Mouse (Mus musculus): ENCODE results near the gene Mcpt8. TPM values are rescaled to one million over a fixed set of nuclear protein-coding genes. Genes with fewer than 3 reads are reported as not detected.

Gene Mcpt8
- total RNA-seq (2023): 0.73 TPM

DNA sequence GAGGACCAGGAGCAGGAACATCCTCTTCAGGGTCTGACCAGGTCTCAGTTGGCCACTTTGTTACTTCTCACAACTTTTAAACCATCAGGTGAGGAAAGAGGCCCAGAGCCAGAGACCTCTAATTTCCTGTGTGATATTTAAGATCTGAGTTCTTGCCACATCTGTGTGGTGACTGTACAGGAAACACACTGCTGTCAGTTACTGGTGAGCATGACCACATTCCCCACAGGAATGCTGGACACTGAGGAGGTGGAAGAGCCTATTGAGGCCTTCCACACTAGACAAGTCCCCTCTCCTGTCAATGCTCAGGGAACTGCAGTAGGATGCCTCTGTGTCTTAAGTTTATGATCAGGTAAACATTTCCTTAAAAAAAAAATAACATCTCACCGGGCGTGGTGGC is at the start of gene Mcpt8:
Gene Mcpt8, minus strand, starts transcription at position 107 of the 400 bp plus-strand sequence.

DNA sequence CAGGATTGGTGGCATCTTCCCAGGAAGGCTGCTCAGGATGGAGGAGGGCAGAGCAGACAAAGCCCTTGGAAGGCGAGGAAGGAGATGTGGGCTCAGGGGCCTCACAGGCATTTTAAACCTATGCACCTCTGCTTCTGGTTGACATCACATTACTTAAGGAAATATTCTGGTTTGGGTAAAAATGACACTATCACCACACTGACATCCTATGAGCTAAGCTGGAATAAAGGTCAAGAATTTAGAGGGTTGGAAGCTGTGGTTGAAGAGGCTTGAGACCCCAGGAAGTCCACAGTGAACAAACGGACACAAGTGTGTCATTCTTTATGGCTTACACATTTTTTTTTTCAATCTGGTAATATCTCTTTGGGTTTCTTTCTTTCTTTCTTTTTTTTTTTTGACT is 47.4 kb upstream of the Mcpt8 start, which contains the start of gene Gzmd:
Gene Gzmd, minus strand, starts transcription at position 101 of the 400 bp plus-strand sequence.

DNA sequence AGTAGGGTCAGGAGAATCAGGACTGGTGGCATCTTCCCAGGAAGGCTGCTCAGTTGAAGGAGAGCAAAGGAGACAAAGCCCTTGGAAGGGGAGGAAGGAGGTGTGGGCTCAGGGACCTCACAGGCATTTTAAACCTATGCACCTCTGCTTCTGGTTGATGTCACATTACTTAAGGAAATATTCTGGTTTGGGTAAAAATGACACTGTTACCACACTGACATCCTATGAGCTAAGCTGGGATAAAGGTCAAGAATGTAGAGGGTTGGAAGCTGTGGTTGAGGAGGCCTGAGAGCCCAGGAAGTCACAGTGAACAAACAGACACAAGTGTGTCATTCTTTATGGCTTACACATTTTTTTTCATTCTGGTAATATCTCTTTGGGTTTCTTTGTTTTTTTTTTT is 35.5 kb upstream of the Mcpt8 start, which contains the start of gene Gzme:
Gene Gzme, minus strand, starts transcription at position 101 of the 400 bp plus-strand sequence.

DNA sequence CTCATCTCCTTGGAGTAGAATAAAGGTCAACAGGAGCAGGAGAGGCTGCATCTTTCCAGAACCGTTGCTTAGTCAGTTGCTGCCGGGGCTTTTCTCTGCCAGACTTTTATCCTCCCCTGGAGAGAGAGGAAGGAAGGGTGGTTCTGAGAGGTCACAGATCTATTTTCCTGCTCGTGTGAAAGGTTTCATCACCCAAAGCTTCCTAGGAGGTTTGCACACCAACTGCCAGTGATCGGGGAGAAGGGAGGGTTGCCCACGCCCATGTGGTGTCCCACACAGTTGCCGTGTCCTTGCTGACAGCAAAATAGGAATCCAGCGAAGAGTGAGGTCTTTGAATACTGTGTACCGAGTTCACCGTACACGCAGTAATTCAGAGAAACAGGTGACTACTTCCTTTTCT is 17.3 kb upstream of the Mcpt8 start, which contains the start of gene Ctsg:
Gene Ctsg, minus strand, starts transcription at position 189 of the 400 bp plus-strand sequence.

DNA sequence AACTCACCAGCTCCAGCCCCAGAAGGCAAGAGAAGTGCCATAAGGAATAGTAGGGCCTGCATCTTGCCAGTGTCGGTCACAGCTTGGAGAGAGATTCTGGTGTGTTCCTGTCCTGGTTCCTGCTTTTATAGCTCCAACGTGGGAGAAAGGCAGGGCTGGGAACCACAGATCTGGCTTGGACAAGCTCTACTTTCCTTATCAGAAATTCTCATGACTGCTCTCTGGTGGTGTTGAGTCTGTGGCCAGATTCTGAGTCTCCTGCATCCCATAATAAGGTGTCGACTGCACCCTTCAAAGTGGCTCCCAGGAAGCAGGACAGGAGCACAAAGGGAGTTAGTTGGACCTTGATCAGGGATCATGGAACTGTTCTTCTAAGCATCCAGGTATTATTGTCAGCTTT is 22.9 kb downstream of the Mcpt8 start, which contains the start of gene Mcpt4:
Gene Mcpt4, minus strand, starts transcription at position 101 of the 400 bp plus-strand sequence.

DNA sequence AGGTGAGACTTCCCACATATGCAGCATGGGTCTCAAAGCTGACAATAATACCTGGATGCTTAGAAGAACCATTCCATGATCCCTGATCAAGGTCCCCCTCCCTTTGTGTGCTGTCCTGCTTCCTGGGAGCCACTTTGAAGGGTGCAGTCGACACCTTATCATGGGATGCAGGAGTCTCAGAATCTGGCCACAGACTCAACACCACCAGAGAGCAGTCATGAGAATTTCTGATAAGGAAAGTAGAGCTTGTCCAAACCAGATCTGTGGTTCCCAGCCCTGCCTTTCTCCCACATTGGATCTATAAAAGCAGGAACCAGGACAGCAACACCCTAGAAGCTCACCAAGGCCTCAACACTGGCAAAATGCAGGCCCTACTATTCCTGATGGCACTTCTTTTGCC is 43.3 kb downstream of the Mcpt8 start, which contains the start of gene Mcpt2:
Gene Mcpt2, plus strand, starts transcription at position 250 of the 400 bp plus-strand sequence.

Other genes with a start within 250 kb of the Mcpt8 start
- gene Nynrin, start 231.3 kb downstream of the Mcpt8 start, total RNA-seq (2023): 0.50 TPM
- gene Cbln3, start 200.9 kb downstream of the Mcpt8 start, total RNA-seq (2023): not detected
- gene Khnyn, start 200.3 kb downstream of the Mcpt8 start, total RNA-seq (2023): 65.3 TPM
- gene Sdr39u1, start 185.0 kb downstream of the Mcpt8 start, total RNA-seq (2023): 28.6 TPM
- not detected for gene Cma1, start 140.6 kb downstream of the Mcpt8 start, total RNA-seq (2023)
- gene Cma2, start 134.3 kb downstream of the Mcpt8 start, total RNA-seq (2023): not detected
- not detected for gene Mcpt1, start 67.3 kb downstream of the Mcpt8 start, total RNA-seq (2023)
- not detected for gene Mcpt9, start 54.8 kb downstream of the Mcpt8 start, total RNA-seq (2023)
- not detected for gene Mcpt2, start 43.2 kb downstream of the Mcpt8 start, total RNA-seq (2023)
- gene Mcpt4, start 23.0 kb downstream of the Mcpt8 start, total RNA-seq (2023): not detected
- not detected for gene Ctsg, start 17.3 kb upstream of the Mcpt8 start, total RNA-seq (2023)
- gene Gzme, start 35.4 kb upstream of the Mcpt8 start, total RNA-seq (2023): not detected
- gene Gzmd, start 47.3 kb upstream of the Mcpt8 start, total RNA-seq (2023): not detected
- gene Gzmg, start 74.3 kb upstream of the Mcpt8 start, total RNA-seq (2023): not detected
- not detected for gene Gzmn, start 89.3 kb upstream of the Mcpt8 start, total RNA-seq (2023)
- gene Gzmf, start 126.1 kb upstream of the Mcpt8 start, total RNA-seq (2023): not detected
- gene Gzmc, start 149.4 kb upstream of the Mcpt8 start, total RNA-seq (2023): not detected
- 3.6 TPM for gene Gzmb, start 177.0 kb upstream of the Mcpt8 start, total RNA-seq (2023)